Mouse (Mus musculus): Measurements from ENCODE around the gene St6galnac3.

DNA sequence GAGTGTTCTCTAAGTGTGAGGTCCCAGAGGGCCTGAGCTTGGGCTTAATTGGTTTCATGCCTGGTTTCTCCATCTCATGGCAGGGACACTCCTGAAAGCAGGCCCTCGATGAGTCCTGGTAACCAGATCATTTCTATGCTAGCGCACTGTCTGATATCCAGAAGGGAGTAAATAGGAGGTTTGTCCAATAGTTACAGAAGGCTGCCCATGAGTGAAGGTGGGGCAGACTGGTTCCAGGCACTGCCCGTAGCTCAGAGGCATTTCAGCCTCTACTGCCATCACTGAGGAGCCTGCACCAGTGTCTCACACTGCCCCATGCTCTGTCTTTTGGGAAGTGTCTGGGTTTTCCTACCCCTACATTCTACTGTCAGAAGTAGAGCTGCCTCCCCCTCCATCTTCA is 72.1 kb downstream of the St6galnac3 start:
- no peak for TF ChIP-seq CTCF (IDR thresholded peaks at IDR 0.05; ENCODE audit: control insufficient read depth, insufficient read depth, insufficient read length)
- TF ChIP-seq USF1 (IDR thresholded peaks at IDR 0.05; ENCODE audit: low read depth) = no peak
- no peak for TF ChIP-seq MYOD1 (IDR thresholded peaks at IDR 0.05; ENCODE audit: control insufficient read depth, insufficient read length, low read depth)
- no peak for TF ChIP-seq CEBPB (IDR thresholded peaks at IDR 0.05; ENCODE audit: low read depth)
- no peak for TF ChIP-seq MAX (IDR thresholded peaks at IDR 0.05)
